ENCODE assay signal across 10 mouse cellular contexts in the genomic region with DNA sequence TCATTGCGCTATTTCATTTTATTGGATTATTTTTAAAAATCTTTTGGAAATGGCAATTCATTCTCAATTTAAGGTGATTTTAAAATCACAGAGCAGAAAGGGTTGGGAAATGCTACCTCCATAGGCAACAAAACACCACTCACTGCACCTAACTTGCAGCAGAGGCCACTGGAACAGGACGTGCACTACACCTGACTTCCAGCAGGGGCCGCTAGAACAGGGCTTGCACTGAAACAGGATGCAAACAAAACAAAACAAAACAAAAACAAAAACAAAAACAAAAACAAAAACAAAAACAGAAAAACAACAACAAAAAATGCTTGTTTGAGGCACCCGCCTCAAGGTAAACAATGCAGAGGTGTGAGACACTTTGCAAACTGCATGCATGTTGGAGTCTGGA.
DNase-seq lines count a peak whose midpoint lies in the region; ATAC-seq and TF ChIP-seq lines count a peak whose summit lies in the region.
"Had no signal": no experiment of that assay in that cellular context is flagged by ENCODE, and none has a peak within 500 bp of the region (broad histone marks: within the 10 kb centered on the region; RNA-seq: fewer than 3 reads in every experiment).

No protein-coding gene starts in this region.

- no peak overlapping the region for H3K4me3 ChIP-seq in midbrain, postnatal 0 days (ENCODE audit: low read depth, low read length)
- no peak overlapping the region for H3K4me3 ChIP-seq in midbrain, embryonic 14.5 days (replicated peaks; ENCODE audit: low read depth, low read length)
- H3K4me3 ChIP-seq: forebrain, embryonic 10.5 days; hindbrain, embryonic 10.5 days had no signal

- H3K36me3 ChIP-seq in midbrain, postnatal 0 days (ENCODE audit: insufficient read depth, low read length) = no peaks in the 10 kb centered on the region
- no peaks in the 10 kb centered on the region for H3K36me3 ChIP-seq in midbrain, embryonic 14.5 days (ENCODE audit: control insufficient read depth, insufficient read depth, low read length)
- H3K36me3 ChIP-seq: forebrain, embryonic 10.5 days; hindbrain, embryonic 10.5 days had no signal

- no peaks in the 10 kb centered on the region for H3K27me3 ChIP-seq in midbrain, postnatal 0 days (ENCODE audit: insufficient read depth, low read length)
- H3K27me3 ChIP-seq in midbrain, embryonic 14.5 days (ENCODE audit: control insufficient read depth, insufficient read depth, low read length) = no peaks in the 10 kb centered on the region

- TF ChIP-seq CTCF in midbrain, postnatal 0 days (IDR thresholded peaks at IDR 0.05) = peak; percentile 69

- no peaks in the 10 kb centered on the region for H3K4me1 ChIP-seq in midbrain, postnatal 0 days (ENCODE audit: insufficient read depth, low read length)
- no peaks in the 10 kb centered on the region for H3K4me1 ChIP-seq in midbrain, embryonic 14.5 days (ENCODE audit: control insufficient read depth, insufficient read depth, low read length)
- H3K4me1 ChIP-seq: forebrain, embryonic 10.5 days; hindbrain, embryonic 10.5 days had no signal

- ATAC-seq in midbrain, postnatal 0 days (ENCODE audit: low FRiP score) = no peak
- no peak for ATAC-seq in midbrain, embryonic 14.5 days (ENCODE audit: low FRiP score, low TSS enrichment)

- DNase-seq in gastrocnemius, postnatal 10 days = peak; percentile 13
- no peak for DNase-seq in gastrocnemius, postnatal 36 days
- no peak for DNase-seq in midbrain, postnatal 0 days (ENCODE audit: low spot score)
- DNase-seq in midbrain, embryonic 14.5 days = no peak
- peak; percentile 1 for DNase-seq in c-Kit-positive CD71-positive TER-119-negative erythroid progenitor cells, embryonic 14.5 days (ENCODE audit: low read depth)
- DNase-seq in retina, embryonic 14.5 days (ENCODE audit: low spot score) = peak; percentile 16
- no peak for DNase-seq in left cerebral cortex, adult 8-10 months (ENCODE audit: low spot score in 2 of 2)
- no peak for DNase-seq in gastrocnemius, postnatal 25 days

- no peak overlapping the region for H3K4me2 ChIP-seq in midbrain, postnatal 0 days (ENCODE audit: low read depth, low read length, poor library complexity, severe bottlenecking)
- no peak overlapping the region for H3K4me2 ChIP-seq in midbrain, embryonic 14.5 days (ENCODE audit: low read length)

- H3K27ac ChIP-seq in midbrain, postnatal 0 days (ENCODE audit: low read depth, low read length) = no peak overlapping the region
- H3K27ac ChIP-seq in midbrain, embryonic 14.5 days (replicated peaks; ENCODE audit: low read depth, low read length) = no peak overlapping the region
- H3K27ac ChIP-seq: forebrain, embryonic 10.5 days; hindbrain, embryonic 10.5 days had no signal

- WGBS in midbrain, postnatal 0 days = 83% methylated on average over 4 of the region's 4 CpGs
- 80% methylated on average over 4 of the region's 4 CpGs for WGBS in midbrain, embryonic 14.5 days

- no peak overlapping the region for H3K9ac ChIP-seq in midbrain, postnatal 0 days (replicated peaks; ENCODE audit: low read length, poor library complexity, severe bottlenecking)
- H3K9ac ChIP-seq in midbrain, embryonic 14.5 days (replicated peaks; ENCODE audit: low read length) = no peak overlapping the region

- intact Hi-C loops in gastrocnemius, postnatal 36 days (cut with DNase I) = no loop called here

- H3K9me3 ChIP-seq in midbrain, postnatal 0 days (ENCODE audit: low read length) = no peaks in the 10 kb centered on the region
- H3K9me3 ChIP-seq in midbrain, embryonic 14.5 days (ENCODE audit: control insufficient read depth, low read length) = no peaks in the 10 kb centered on the region
- H3K9me3 ChIP-seq: forebrain, embryonic 10.5 days; hindbrain, embryonic 10.5 days had no signal

Comparison
In these comparisons a context has a peak if more than half of its experiments do, and no peak if none do; other contexts are left out.
1. DNase-seq: peak in gastrocnemius, postnatal 10 days (single experiment), c-Kit-positive CD71-positive TER-119-negative erythroid progenitor cells, embryonic 14.5 days (single experiment) and retina, embryonic 14.5 days (single experiment); none in gastrocnemius, postnatal 36 days (0 of 2), midbrain, postnatal 0 days (single experiment), midbrain, embryonic 14.5 days (single experiment), left cerebral cortex, adult 8-10 months (0 of 2) and gastrocnemius, postnatal 25 days (single experiment).